Mouse (Mus musculus): ENCODE results near the gene Marveld3. TPM values are rescaled to one million over a fixed set of nuclear protein-coding genes. Genes with fewer than 3 reads are reported as not detected.
A peak's percentile ranks its signal among the peaks of the same experiment; 100 is the strongest.

The Marveld3 gene
- polyA plus RNA-seq, 1 experiment from 2014 or later, result 3.9 TPM

GRCm38 (mm10) chr8:109972901-109973300 lies 10.9 kb upstream of the Marveld3 start:
- Histone ChIP-seq H3K27ac (ENCODE audit: low read length) (no peak overlapping the region), H3K4me2 (replicated peaks; ENCODE audit: low read depth, low read length) (no peak overlapping the region), H3K9ac (replicated peaks; ENCODE audit: low read length) (no peak overlapping the region), H3K4me1 (ENCODE audit: insufficient read depth, low read length) (no peaks in the 10 kb centered on the region), H3K9me3 (ENCODE audit: low read length) (peaks cover 19% of the 10 kb centered on the region; the same call in 1 of the 2 replicates), H3K36me3 (ENCODE audit: insufficient read depth, low read length) (no peaks in the 10 kb centered on the region), H3K27me3 (ENCODE audit: insufficient read depth, low read length) (peaks cover 21% of the 10 kb centered on the region), H3K4me3 (ENCODE audit: low read length) (no peak overlapping the region)
- ATAC-seq (ENCODE audit: low FRiP score, low TSS enrichment), result no peak
- WGBS, result 83% methylated on average over 4 of the region's 4 CpGs

GRCm38 (mm10) chr8:109970323-109970722 lies 8.3 kb upstream of the Marveld3 start:
- no peak for ATAC-seq (ENCODE audit: low FRiP score, low TSS enrichment)
- H3K36me3 ChIP-seq (ENCODE audit: insufficient read depth, low read length), result no peaks in the 10 kb centered on the region
- H3K4me1 ChIP-seq (ENCODE audit: insufficient read depth, low read length), result no peaks in the 10 kb centered on the region
- H3K27me3 ChIP-seq (ENCODE audit: insufficient read depth, low read length), result peaks cover 21% of the 10 kb centered on the region
- no peak overlapping the region for H3K4me3 ChIP-seq (ENCODE audit: low read length)
- H3K27ac ChIP-seq (ENCODE audit: low read length), result no peak overlapping the region
- 11% methylated on average over 9 of the region's 9 CpGs for WGBS
- H3K9me3 ChIP-seq (ENCODE audit: low read length), result peaks cover 5% of the 10 kb centered on the region; the same call in 1 of the 2 replicates
- no peak overlapping the region for H3K9ac ChIP-seq (replicated peaks; ENCODE audit: low read length)
- H3K4me2 ChIP-seq (replicated peaks; ENCODE audit: low read depth, low read length), result no peak overlapping the region

GRCm38 (mm10) chr8:109968837-109969236 lies 6.8 kb upstream of the Marveld3 start:
- peaks cover 21% of the 10 kb centered on the region for H3K27me3 ChIP-seq (ENCODE audit: insufficient read depth, low read length)
- 53% methylated on average over 10 of the region's 10 CpGs for WGBS
- no peak for ATAC-seq (ENCODE audit: low FRiP score, low TSS enrichment)
- no peak overlapping the region for H3K9ac ChIP-seq (replicated peaks; ENCODE audit: low read length)
- H3K4me3 ChIP-seq (ENCODE audit: low read length), result no peak overlapping the region
- H3K9me3 ChIP-seq (ENCODE audit: low read length), result no peaks in the 10 kb centered on the region
- no peaks in the 10 kb centered on the region for H3K4me1 ChIP-seq (ENCODE audit: insufficient read depth, low read length)
- no peak overlapping the region for H3K27ac ChIP-seq (ENCODE audit: low read length)
- H3K36me3 ChIP-seq (ENCODE audit: insufficient read depth, low read length), result no peaks in the 10 kb centered on the region
- no peak overlapping the region for H3K4me2 ChIP-seq (replicated peaks; ENCODE audit: low read depth, low read length)

GRCm38 (mm10) chr8:109964106-109964505 lies 2.1 kb upstream of the Marveld3 start:
- ATAC-seq (ENCODE audit: low FRiP score, low TSS enrichment), result no peak
- H3K9ac ChIP-seq (replicated peaks; ENCODE audit: low read length), result no peak overlapping the region
- no peak overlapping the region for H3K4me3 ChIP-seq (ENCODE audit: low read length)
- peaks cover 7% of the 10 kb centered on the region; the same call in 1 of the 2 replicates for H3K4me1 ChIP-seq (ENCODE audit: insufficient read depth, low read length)
- peaks cover 39% of the 10 kb centered on the region for H3K27me3 ChIP-seq (ENCODE audit: insufficient read depth, low read length)
- 65% methylated on average over 4 of the region's 4 CpGs for WGBS
- no peaks in the 10 kb centered on the region for H3K9me3 ChIP-seq (ENCODE audit: low read length)
- H3K36me3 ChIP-seq (ENCODE audit: insufficient read depth, low read length), result no peaks in the 10 kb centered on the region
- no peak overlapping the region for H3K4me2 ChIP-seq (replicated peaks; ENCODE audit: low read depth, low read length)
- H3K27ac ChIP-seq (ENCODE audit: low read length), result no peak overlapping the region

GRCm38 (mm10) chr8:109963421-109963820 lies 1.4 kb upstream of the Marveld3 start:
- H3K27ac ChIP-seq (ENCODE audit: low read length), result no peak overlapping the region
- peaks cover 33% of the 10 kb centered on the region for H3K27me3 ChIP-seq (ENCODE audit: insufficient read depth, low read length)
- H3K36me3 ChIP-seq (ENCODE audit: insufficient read depth, low read length), result no peaks in the 10 kb centered on the region
- H3K4me3 ChIP-seq (ENCODE audit: low read length), result no peak overlapping the region
- H3K4me1 ChIP-seq (ENCODE audit: insufficient read depth, low read length), result peaks cover 7% of the 10 kb centered on the region; the same call in 1 of the 2 replicates
- H3K9me3 ChIP-seq (ENCODE audit: low read length), result no peaks in the 10 kb centered on the region
- H3K9ac ChIP-seq (replicated peaks; ENCODE audit: low read length), result no peak overlapping the region
- 65% methylated on average over 13 of the region's 13 CpGs for WGBS
- no peak overlapping the region for H3K4me2 ChIP-seq (replicated peaks; ENCODE audit: low read depth, low read length)
- no peak for ATAC-seq (ENCODE audit: low FRiP score, low TSS enrichment)

- WGBS, result 66% methylated on average over 9 of the region's 9 CpGs
- no peak for ATAC-seq (ENCODE audit: low FRiP score, low TSS enrichment)
These were observed 893 bp upstream of the Marveld3 start for GRCm38 (mm10) chr8:109962896-109963295.

GRCm38 (mm10) chr8:109959112-109959511 lies 2.9 kb downstream of the Marveld3 start:
- Histone ChIP-seq H3K27me3 (ENCODE audit: insufficient read depth, low read length) (peaks cover 28% of the 10 kb centered on the region), H3K4me2 (replicated peaks; ENCODE audit: low read depth, low read length) (no peak overlapping the region), H3K36me3 (ENCODE audit: insufficient read depth, low read length) (no peaks in the 10 kb centered on the region), H3K9me3 (ENCODE audit: low read length) (no peaks in the 10 kb centered on the region), H3K4me3 (ENCODE audit: low read length) (no peak overlapping the region), H3K9ac (replicated peaks; ENCODE audit: low read length) (no peak overlapping the region), H3K4me1 (ENCODE audit: insufficient read depth, low read length) (peaks cover 18% of the 10 kb centered on the region), H3K27ac (ENCODE audit: low read length) (no peak overlapping the region)
- no peak for ATAC-seq (ENCODE audit: low FRiP score, low TSS enrichment)
- whole genome bisulfite sequencing, result 88% methylated on average over 4 of the region's 4 CpGs

More at GRCm38 (mm10) chr8:109962896-109963295, 893 bp upstream of the Marveld3 start:
- Histone ChIP-seq H3K27me3 (ENCODE audit: insufficient read depth, low read length) (peaks cover 28% of the 10 kb centered on the region), H3K36me3 (ENCODE audit: insufficient read depth, low read length) (no peaks in the 10 kb centered on the region), H3K27ac (ENCODE audit: low read length) (no peak overlapping the region), H3K4me1 (ENCODE audit: insufficient read depth, low read length) (peaks cover 7% of the 10 kb centered on the region; the same call in 1 of the 2 replicates), H3K9ac (replicated peaks; ENCODE audit: low read length) (no peak overlapping the region), H3K4me3 (ENCODE audit: low read length) (no peak overlapping the region), H3K9me3 (ENCODE audit: low read length) (no peaks in the 10 kb centered on the region), H3K4me2 (replicated peaks; ENCODE audit: low read depth, low read length) (no peak overlapping the region)

- Histone ChIP-seq H3K4me1 (ENCODE audit: insufficient read depth, low read length) (peaks cover 18% of the 10 kb centered on the region), H3K4me3 (ENCODE audit: low read length) (no peak overlapping the region), H3K9me3 (ENCODE audit: low read length) (no peaks in the 10 kb centered on the region), H3K36me3 (ENCODE audit: insufficient read depth, low read length) (no peaks in the 10 kb centered on the region), H3K9ac (replicated peaks; ENCODE audit: low read length) (no peak overlapping the region), H3K4me2 (replicated peaks; ENCODE audit: low read depth, low read length) (no peak overlapping the region), H3K27me3 (ENCODE audit: insufficient read depth, low read length) (peaks cover 24% of the 10 kb centered on the region), H3K27ac (ENCODE audit: low read length) (peak overlapping the region; percentile 70)
- 36% methylated on average over 12 of the region's 12 CpGs for WGBS
- ATAC-seq (ENCODE audit: low FRiP score, low TSS enrichment), result no peak
These were observed 3.9 kb downstream of the Marveld3 start for GRCm38 (mm10) chr8:109958036-109958655.

GRCm38 (mm10) chr8:109957167-109958028 lies 4.6 kb downstream of the Marveld3 start:
- WGBS, result 6% methylated on average over 16 of the region's 16 CpGs
- Histone ChIP-seq H3K27me3 (ENCODE audit: insufficient read depth, low read length) (peaks cover 17% of the 10 kb centered on the region), H3K4me2 (replicated peaks; ENCODE audit: low read depth, low read length) (peak overlapping the region; percentile 42), H3K27ac (ENCODE audit: low read length) (no peak overlapping the region), H3K4me3 (ENCODE audit: low read length) (0 out of 2 replicates have a peak overlapping the region, but pooled peaks have one; percentile 3), H3K4me1 (ENCODE audit: insufficient read depth, low read length) (peaks cover 17% of the 10 kb centered on the region), H3K9me3 (ENCODE audit: low read length) (no peaks in the 10 kb centered on the region), H3K9ac (replicated peaks; ENCODE audit: low read length) (no peak overlapping the region), H3K36me3 (ENCODE audit: insufficient read depth, low read length) (no peaks in the 10 kb centered on the region)
- peak; percentile 72 for ATAC-seq (ENCODE audit: low FRiP score, low TSS enrichment)
